22 mouse cellular contexts compared by ENCODE assay signal in the genomic region with DNA sequence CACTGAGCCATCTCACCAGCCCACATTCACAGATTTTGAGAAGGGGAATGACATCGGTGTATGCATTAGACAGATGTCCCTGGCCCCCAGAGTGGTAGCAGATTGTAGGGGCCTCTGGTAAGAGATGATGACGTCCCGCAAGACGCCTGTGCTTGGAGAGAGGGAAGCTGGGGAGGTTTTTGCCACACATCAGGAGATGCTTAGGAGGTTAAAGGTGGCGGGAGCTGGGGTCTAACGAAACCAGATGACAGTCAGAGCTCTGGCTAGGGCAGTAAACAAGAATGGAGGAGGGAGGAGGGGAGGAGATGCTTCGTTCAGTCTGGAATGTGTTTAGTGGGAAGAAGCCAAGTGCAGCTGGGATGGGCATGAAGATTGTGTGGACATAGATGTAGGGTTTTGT. TPM values are rescaled to one million over a fixed set of nuclear protein-coding genes. Genes with fewer than 3 reads are reported as not detected.
DNase-seq lines count a peak whose midpoint lies in the region; ATAC-seq lines count a peak whose summit lies in the region.
"Had no signal": no experiment of that assay in that cellular context is flagged by ENCODE, and none has a peak within 500 bp of the region (broad histone marks: within the 10 kb centered on the region; RNA-seq: fewer than 3 reads in every experiment).

No protein-coding gene starts in this region.

- peak; percentile 21 for DNase-seq in embryo, embryonic 10 days (ENCODE audit: low spot score)
- DNase-seq in embryo, embryonic 9.5 days (ENCODE audit: extremely low spot score) = no peak
- peak; percentile 47 for DNase-seq in embryo, embryonic 10.5 days (ENCODE audit: low spot score)
- peak; percentile 8 for DNase-seq in embryonic facial prominence, embryonic 14.5 days (ENCODE audit: low spot score)
- DNase-seq in mesoderm, embryonic 11.5 days (ENCODE audit: low read depth, low spot score) = peak; percentile 16
- no peak for DNase-seq in frontal cortex, adult 2 months (ENCODE audit: extremely low spot score in 1 of 2, low spot score in 1 of 2)
- no peak for DNase-seq in urinary bladder, postnatal 14 days (ENCODE audit: low spot score)
- DNase-seq: adrenal gland, adult 8-10 months; adrenal gland, postnatal 36 days; B cell, adult 2 months; cerebellum, adult 2 months; cerebellum, postnatal 10 days; gastrocnemius, adult 2 months; gastrocnemius, postnatal 25 days had no signal

- H3K36me3 ChIP-seq in embryonic facial prominence, embryonic 14.5 days (ENCODE audit: control insufficient read depth, insufficient read depth, low read length) = peaks cover 6% of the 10 kb centered on the region; the same call in 1 of the 2 replicates
- H3K36me3 ChIP-seq: embryonic facial prominence, embryonic 12.5 days; forebrain, embryonic 12.5 days; hindbrain, embryonic 15.5 days had no signal

- no peak overlapping the region for H3K4me2 ChIP-seq in embryonic facial prominence, embryonic 14.5 days (ENCODE audit: low read depth, low read length)
- H3K4me2 ChIP-seq: embryonic facial prominence, embryonic 12.5 days; forebrain, embryonic 12.5 days; heart, embryonic 12.5 days; hindbrain, embryonic 15.5 days had no signal

- ATAC-seq in embryonic facial prominence, embryonic 14.5 days (ENCODE audit: low read depth) = no peak
- ATAC-seq: CD4-positive, CD25-positive, alpha-beta regulatory T cell, adult 4 months; forebrain, embryonic 16.5 days; intestine, embryonic 16.5 days had no signal

- no peak overlapping the region for H3K4me3 ChIP-seq in embryonic facial prominence, embryonic 14.5 days (ENCODE audit: low read depth, low read length)
- H3K4me3 ChIP-seq: embryonic facial prominence, embryonic 12.5 days; forebrain, embryonic 12.5 days; gastrocnemius, adult 2 months; heart, embryonic 12.5 days; hindbrain, embryonic 15.5 days had no signal

- H3K27me3 ChIP-seq in embryonic facial prominence, embryonic 14.5 days (replicated peaks; ENCODE audit: control insufficient read depth, insufficient read depth, low read length) = no peaks in the 10 kb centered on the region
- H3K27me3 ChIP-seq: embryonic facial prominence, embryonic 12.5 days; forebrain, embryonic 12.5 days; heart, embryonic 12.5 days; hindbrain, embryonic 15.5 days had no signal

- no peaks in the 10 kb centered on the region for H3K9me3 ChIP-seq in embryonic facial prominence, embryonic 14.5 days (ENCODE audit: control insufficient read depth, low read length)
- H3K9me3 ChIP-seq: embryonic facial prominence, embryonic 12.5 days; forebrain, embryonic 12.5 days; G1E; hindbrain, embryonic 15.5 days had no signal

- WGBS in embryonic facial prominence, embryonic 14.5 days = 51% methylated on average over 7 of the region's 7 CpGs

- no peaks in the 10 kb centered on the region for H3K4me1 ChIP-seq in embryonic facial prominence, embryonic 14.5 days (ENCODE audit: control insufficient read depth, insufficient read depth, low read length)
- H3K4me1 ChIP-seq: embryonic facial prominence, embryonic 12.5 days; forebrain, embryonic 12.5 days; hindbrain, embryonic 15.5 days had no signal

- H3K9ac ChIP-seq in embryonic facial prominence, embryonic 14.5 days (ENCODE audit: low read depth, low read length) = no peak overlapping the region
- H3K9ac ChIP-seq: embryonic facial prominence, embryonic 12.5 days; forebrain, embryonic 12.5 days; heart, embryonic 12.5 days; hindbrain, embryonic 15.5 days had no signal

- no peak overlapping the region for H3K27ac ChIP-seq in embryonic facial prominence, embryonic 14.5 days (replicated peaks; ENCODE audit: low read depth, low read length)
- H3K27ac ChIP-seq: embryonic facial prominence, embryonic 12.5 days; forebrain, embryonic 12.5 days; gastrocnemius, adult 2 months; hindbrain, embryonic 15.5 days had no signal

RNA-seq across cellular contexts. Expression of a gene that starts 16.1 kb away (rescaled TPM):
- polyA plus RNA-seq in embryonic facial prominence, embryonic 14.5 days (2014; fragmentation: Nextera tagmentation; extraction: Ambion mirVana) = 73.7 and 90.1 TPM in 2 replicates
- 131 and 140 TPM in 2 replicates for polyA plus RNA-seq in frontal cortex, adult 2 months (2012; rRNA removed)

RNA-seq across cellular contexts. Expression of a gene that starts 16.5 kb away (rescaled TPM):
- polyA plus RNA-seq in embryonic facial prominence, embryonic 14.5 days (2014; fragmentation: Nextera tagmentation; extraction: Ambion mirVana) = 28.7 and 35.2 TPM in 2 replicates
- 82.6 and 89.3 TPM in 2 replicates for polyA plus RNA-seq in frontal cortex, adult 2 months (2012; rRNA removed)

RNA-seq across cellular contexts. Expression of a gene that starts 40.8 kb away (rescaled TPM):
- polyA plus RNA-seq in embryonic facial prominence, embryonic 14.5 days (2014; fragmentation: Nextera tagmentation; extraction: Ambion mirVana) = 25.5 and 29.3 TPM in 2 replicates
- polyA plus RNA-seq in frontal cortex, adult 2 months (2012; rRNA removed) = 245 and 256 TPM in 2 replicates

Comparison
In these comparisons a context has a peak if more than half of its experiments do, and no peak if none do; other contexts are left out.
1. DNase-seq: peak in embryo, embryonic 10 days (single experiment), embryo, embryonic 10.5 days (single experiment), embryonic facial prominence, embryonic 14.5 days (single experiment) and mesoderm, embryonic 11.5 days (single experiment); none in embryo, embryonic 9.5 days (single experiment), frontal cortex, adult 2 months (0 of 2) and urinary bladder, postnatal 14 days (single experiment).